Mouse (Mus musculus): ENCODE data around the gene Gm9045. TPM values are rescaled to one million over a fixed set of nuclear protein-coding genes. Genes with fewer than 3 reads are reported as not detected.

The Gm9045 gene
- not detected in 4 replicates for total RNA-seq (2023)

DNA sequence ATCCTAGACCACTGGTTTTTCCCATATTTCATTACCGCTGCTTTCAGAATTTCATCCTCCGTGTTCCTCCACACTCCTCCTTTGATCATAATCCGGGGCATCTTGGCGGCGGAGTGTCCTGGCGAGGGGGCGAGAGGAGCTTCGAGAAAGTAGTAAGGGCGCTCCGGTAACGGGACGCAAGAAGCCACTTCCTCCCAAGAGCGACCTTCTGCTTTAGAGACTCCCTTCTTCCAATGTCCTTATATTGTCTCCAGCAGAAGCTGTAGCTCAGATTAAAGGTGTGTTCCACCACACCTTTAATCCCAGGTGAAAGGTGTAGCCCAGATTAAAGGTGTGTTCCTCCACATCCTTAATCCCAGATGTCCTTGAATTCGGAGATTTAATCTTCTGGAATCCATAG is at the start of gene Gm9045:
Gm9045 (minus strand) TSS at position 101 of the 400 bp plus-strand sequence.

DNA sequence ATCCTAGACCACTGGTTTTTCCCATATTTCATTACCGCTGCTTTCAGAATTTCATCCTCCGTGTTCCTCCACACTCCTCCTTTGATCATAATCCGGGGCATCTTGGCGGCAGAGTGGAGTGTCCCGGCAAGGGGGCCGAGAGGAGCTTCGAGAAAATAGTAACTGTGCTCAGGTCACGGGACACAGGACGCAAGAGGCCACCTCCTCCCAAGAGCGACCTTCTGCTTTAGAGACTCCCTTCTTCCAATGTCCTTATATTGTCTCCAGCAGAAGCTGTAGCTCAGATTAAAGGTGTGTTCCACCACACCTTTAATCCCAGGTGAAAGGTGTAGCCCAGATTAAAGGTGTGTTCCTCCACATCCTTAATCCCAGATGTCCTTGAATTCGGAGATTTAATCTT is 16.4 kb upstream of the Gm9045 start, which contains the start of gene Gm9049:
Gm9049 (minus strand) TSS at position 101 of the 400 bp plus-strand sequence.

DNA sequence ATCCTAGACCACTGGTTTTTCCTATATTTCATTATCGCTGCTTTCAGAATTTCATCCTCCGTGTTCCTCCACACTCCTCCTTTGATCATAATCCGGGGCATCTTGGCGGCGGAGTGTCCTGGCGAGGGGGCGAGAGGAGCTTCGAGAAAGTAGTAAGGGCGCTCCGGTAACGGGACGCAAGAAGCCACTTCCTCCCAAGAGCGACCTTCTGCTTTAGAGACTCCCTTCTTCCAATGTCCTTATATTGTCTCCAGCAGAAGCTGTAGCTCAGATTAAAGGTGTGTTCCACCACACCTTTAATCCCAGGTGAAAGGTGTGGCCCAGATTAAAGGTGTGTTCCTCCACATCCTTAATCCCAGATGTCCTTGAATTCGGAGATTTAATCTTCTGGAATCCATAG is 10.9 kb upstream of the Gm9045 start, which contains the start of gene Gm9048:
Gm9048 (minus strand) TSS at position 101 of the 400 bp plus-strand sequence.

GRCm38 (mm10) chr10:118343155-118343554 is 5.5 kb upstream of the Gm9045 start, which contains the start of gene Gm9046:
TSS of gene Gm9046 (minus strand) at chr10:118343255.

DNA sequence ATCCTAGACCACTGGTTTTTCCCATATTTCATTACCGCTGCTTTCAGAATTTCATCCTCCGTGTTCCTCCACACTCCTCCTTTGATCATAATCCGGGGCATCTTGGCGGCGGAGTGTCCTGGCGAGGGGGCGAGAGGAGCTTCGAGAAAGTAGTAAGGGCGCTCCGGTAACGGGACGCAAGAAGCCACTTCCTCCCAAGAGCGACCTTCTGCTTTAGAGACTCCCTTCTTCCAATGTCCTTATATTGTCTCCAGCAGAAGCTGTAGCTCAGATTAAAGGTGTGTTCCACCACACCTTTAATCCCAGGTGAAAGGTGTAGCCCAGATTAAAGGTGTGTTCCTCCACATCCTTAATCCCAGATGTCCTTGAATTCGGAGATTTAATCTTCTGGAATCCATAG is 5.3 kb downstream of the Gm9045 start, which contains the start of gene Gm9044:
Gm9044 (minus strand) TSS at position 101 of the 400 bp plus-strand sequence.

DNA sequence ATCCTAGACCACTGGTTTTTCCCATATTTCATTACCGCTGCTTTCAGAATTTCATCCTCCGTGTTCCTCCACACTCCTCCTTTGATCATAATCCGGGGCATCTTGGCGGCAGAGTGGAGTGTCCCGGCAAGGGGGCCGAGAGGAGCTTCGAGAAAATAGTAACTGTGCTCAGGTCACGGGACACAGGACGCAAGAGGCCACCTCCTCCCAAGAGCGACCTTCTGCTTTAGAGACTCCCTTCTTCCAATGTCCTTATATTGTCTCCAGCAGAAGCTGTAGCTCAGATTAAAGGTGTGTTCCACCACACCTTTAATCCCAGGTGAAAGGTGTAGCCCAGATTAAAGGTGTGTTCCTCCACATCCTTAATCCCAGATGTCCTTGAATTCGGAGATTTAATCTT is 10.8 kb downstream of the Gm9045 start, which contains the start of gene Gm9040:
Gm9040 (minus strand) TSS at position 101 of the 400 bp plus-strand sequence.

DNA sequence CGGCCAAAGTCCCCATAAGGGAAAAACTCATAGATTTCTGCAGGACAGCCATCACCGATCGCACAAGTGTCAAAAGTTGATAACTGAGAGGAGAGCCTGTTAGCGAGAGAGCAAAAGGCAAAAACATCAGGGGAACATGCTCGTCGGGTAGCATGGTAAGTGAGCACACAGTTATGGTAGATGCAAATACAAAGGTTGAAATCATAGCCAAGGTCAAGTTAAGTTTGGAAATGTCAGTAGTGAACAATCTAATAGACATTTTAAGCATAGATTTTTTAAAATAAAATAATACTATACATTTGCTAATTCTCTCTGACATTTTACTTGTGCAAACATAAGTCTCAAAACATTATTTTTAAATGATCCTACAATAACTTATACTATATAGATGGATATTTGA is 42.7 kb downstream of the Gm9045 start, which contains the start of gene Iltifb:
Iltifb (minus strand) TSS at position 101 of the 400 bp plus-strand sequence.

Other genes with a start within 250 kb of the Gm9045 start
- gene Mdm1, start 196.0 kb downstream of the Gm9045 start, total RNA-seq (2023) = 10.0 to 15.1 TPM (median 13.0 TPM) in 4 replicates
- gene Il22, start 132.9 kb downstream of the Gm9045 start, total RNA-seq (2023) = not detected in 4 replicates
- gene Gm32717, start 97.1 kb downstream of the Gm9045 start, total RNA-seq (2023) = 0.81 to 1.0 TPM (median 0.99 TPM) in 4 replicates
- gene Gm32802, start 79.1 kb downstream of the Gm9045 start, total RNA-seq (2023) = 0.81 to 1.0 TPM (median 0.99 TPM) in 4 replicates
- gene Iltifb, start 42.8 kb downstream of the Gm9045 start, total RNA-seq (2023) = not detected in 4 replicates
- gene Gm9040, start 10.9 kb downstream of the Gm9045 start, total RNA-seq (2023) = not detected in 4 replicates
- gene Gm9044, start 5.4 kb downstream of the Gm9045 start, total RNA-seq (2023) = not detected in 4 replicates
- gene Gm9046, start 5.4 kb upstream of the Gm9045 start, total RNA-seq (2023) = not detected in 4 replicates
- not detected in 4 replicates for gene Gm9048, start 10.8 kb upstream of the Gm9045 start, total RNA-seq (2023)
- not detected in 4 replicates for gene Gm9049, start 16.3 kb upstream of the Gm9045 start, total RNA-seq (2023)
- gene Ifng, start 103.2 kb upstream of the Gm9045 start, total RNA-seq (2023) = 0.66 to 1.2 TPM (median 0.94 TPM) in 3 of 4 replicates, not detected in the other